In genomic region chr15:98675634-98676250, GRCm38 (mm10) we compare ENCODE assay signal across 1 mouse cellular context.
TF ChIP-seq lines count a peak whose summit lies in the region.

No protein-coding gene starts in this region.

TF ChIP-seq in MEL, 35 proteins besides CTCF, POLR2A, EP300 and RAD21:
- no peak for TF ChIP-seq MAZ (IDR thresholded peaks at IDR 0.05; ENCODE audit: low read depth, low read length)
- TF ChIP-seq MAFK (IDR thresholded peaks at IDR 0.05; ENCODE audit: borderline replicate concordance, low read depth, low read length), result no peak
- TF ChIP-seq NELFE (IDR thresholded peaks at IDR 0.05; ENCODE audit: low read depth, low read length), result no peak
- TF ChIP-seq JUND (IDR thresholded peaks at IDR 0.05; ENCODE audit: low read depth, low read length), result no peak
- TF ChIP-seq RCOR1 (IDR thresholded peaks at IDR 0.05; ENCODE audit: low read depth, low read length), result no peak
- TF ChIP-seq MEF2A (IDR thresholded peaks at IDR 0.05; ENCODE audit: extremely low read depth, insufficient replicate concordance, low read depth, low read length, poor library complexity, severe bottlenecking), result no peak
- TF ChIP-seq ZMIZ1 (IDR thresholded peaks at IDR 0.05; ENCODE audit: low read depth, low read length), result no peak
- TF ChIP-seq USF1 (IDR thresholded peaks at IDR 0.05; ENCODE audit: low read depth, low read length), result no peak
- TF ChIP-seq MXI1 (IDR thresholded peaks at IDR 0.05; ENCODE audit: low read depth, low read length), result no peak
- no peak for TF ChIP-seq TBP (IDR thresholded peaks at IDR 0.05; ENCODE audit: low read depth, low read length)
- no peak for TF ChIP-seq SIN3A (IDR thresholded peaks at IDR 0.05; ENCODE audit: low read length)
- no peak for TF ChIP-seq USF2 (IDR thresholded peaks at IDR 0.05; ENCODE audit: borderline replicate concordance in 1 of 2, insufficient read depth in 1 of 2, low read depth in 1 of 2, low read length in 2 of 2)
- TF ChIP-seq MYB (IDR thresholded peaks at IDR 0.05; ENCODE audit: low read depth, low read length), result no peak
